ENCODE assay signal across 8 mouse cellular contexts in the genomic region with DNA sequence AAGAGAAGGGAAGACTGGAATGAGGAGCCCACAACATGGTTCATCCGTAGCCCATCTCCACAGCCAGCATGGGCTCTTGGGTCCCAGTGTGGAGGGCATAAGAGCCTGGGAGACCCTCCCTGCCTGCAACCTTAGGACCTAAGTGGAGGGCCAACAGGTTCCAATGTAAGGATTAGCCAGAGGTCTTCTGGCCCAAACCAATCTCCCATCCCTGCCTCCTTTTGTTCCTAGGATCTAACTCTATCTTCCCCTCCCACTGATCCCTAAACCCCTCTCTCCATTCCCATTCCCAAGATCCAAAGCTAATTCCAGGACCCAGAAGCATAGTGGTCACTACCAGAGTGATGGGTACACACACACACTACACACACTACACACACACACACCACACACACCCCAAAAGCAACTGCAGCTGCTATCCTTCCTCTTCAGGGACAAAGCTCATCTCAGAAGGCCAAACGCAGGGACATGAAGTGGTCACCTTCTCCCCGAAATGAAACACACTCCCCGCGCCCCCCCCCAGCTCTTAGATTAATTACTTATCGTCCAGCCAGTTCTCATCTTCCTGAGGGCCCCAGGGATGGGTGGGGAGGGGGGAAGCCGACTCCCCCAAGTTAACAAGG. TPM values are rescaled to one million over a fixed set of nuclear protein-coding genes. Genes with fewer than 3 reads are reported as not detected.
DNase-seq lines count a peak whose midpoint lies in the region; ATAC-seq and TF ChIP-seq lines count a peak whose summit lies in the region.

No protein-coding gene starts in this region.

- H3K4me1 ChIP-seq in megakaryocyte, embryonic 14.5 days: peaks cover 67% of the 10 kb centered on the region
- H3K4me1 ChIP-seq in limb, embryonic 11.5 days (ENCODE audit: control insufficient read depth, insufficient read depth, low read length): peaks cover 33% of the 10 kb centered on the region
- H3K4me1 ChIP-seq in small intestine, adult 2 months (ENCODE audit: control insufficient read depth, insufficient read depth, insufficient read length, low read length): peaks cover 10% of the 10 kb centered on the region; the same call in 1 of the 2 replicates

- no peak overlapping the region for H3K9ac ChIP-seq in limb, embryonic 11.5 days (ENCODE audit: low read length)

- TF ChIP-seq CTCF in small intestine, adult 2 months (IDR thresholded peaks at IDR 0.05; ENCODE audit: extremely low read depth, insufficient read length, insufficient replicate concordance, low read depth, low read length): no peak

- H3K27me3 ChIP-seq in megakaryocyte, embryonic 14.5 days (replicated peaks): no peaks in the 10 kb centered on the region
- peaks cover 5% of the 10 kb centered on the region; the same call in 1 of the 2 replicates for H3K27me3 ChIP-seq in limb, embryonic 11.5 days (ENCODE audit: control insufficient read depth, insufficient read depth, low read length)
- no peaks in the 10 kb centered on the region for H3K27me3 ChIP-seq in small intestine, adult 2 months (ENCODE audit: control insufficient read depth, insufficient read depth, low read length)

- ATAC-seq in megakaryocyte, adult 5-6 weeks (ENCODE audit: poor library complexity, severe bottlenecking): no peak
- no peak for ATAC-seq in limb, embryonic 11.5 days (ENCODE audit: insufficient number of reproducible peaks, low FRiP score, low TSS enrichment, low read depth)

- H3K36me3 ChIP-seq in megakaryocyte, embryonic 14.5 days (replicated peaks; ENCODE audit: low read length): peaks cover 50% of the 10 kb centered on the region
- H3K36me3 ChIP-seq in limb, embryonic 11.5 days (ENCODE audit: control insufficient read depth, insufficient read depth, low read length): no peaks in the 10 kb centered on the region
- no peaks in the 10 kb centered on the region for H3K36me3 ChIP-seq in small intestine, adult 2 months (ENCODE audit: control insufficient read depth, insufficient read depth, low read length)

- H3K27ac ChIP-seq in limb, embryonic 11.5 days (replicated peaks; ENCODE audit: low read depth, low read length): no peak overlapping the region
- no peak overlapping the region for H3K27ac ChIP-seq in small intestine, adult 2 months (ENCODE audit: insufficient read depth, low read depth, low read length)

- peak overlapping the region; percentile 75; the same call in 1 of the 2 replicates for H3K4me2 ChIP-seq in limb, embryonic 11.5 days (ENCODE audit: low read depth, severe bottlenecking)

- no peaks in the 10 kb centered on the region for H3K9me3 ChIP-seq in megakaryocyte, embryonic 14.5 days
- H3K9me3 ChIP-seq in limb, embryonic 11.5 days (ENCODE audit: control insufficient read depth, low read length): no peaks in the 10 kb centered on the region

- H3K4me3 ChIP-seq in megakaryocyte, embryonic 14.5 days (replicated peaks): peak overlapping the region; percentile 98
- H3K4me3 ChIP-seq in limb, embryonic 11.5 days (ENCODE audit: low read depth, low read length): peak overlapping the region; percentile 75
- H3K4me3 ChIP-seq in small intestine, adult 2 months (ENCODE audit: low read depth, low read length): peak overlapping the region; percentile 82

- intact Hi-C loops in left cerebral cortex, postnatal 4 days (cut with DNase I): no loop called here

- 22% methylated on average over 7 of the region's 7 CpGs for WGBS in limb, embryonic 11.5 days
- WGBS in small intestine, adult 2 months: 11% methylated on average over 7 of the region's 7 CpGs

- no peak for TF ChIP-seq POLR2A in small intestine, adult 2 months (IDR thresholded peaks at IDR 0.05; ENCODE audit: low read depth, low read length)

- peak; percentile 15 for DNase-seq in adrenal gland, postnatal 14 days
- no peak for DNase-seq in adrenal gland, postnatal 4 days (ENCODE audit: low spot score in 2 of 2)
- no peak for DNase-seq in limb, embryonic 11.5 days (ENCODE audit: low spot score)
- DNase-seq in adrenal gland, adult (ENCODE audit: inconsistent age in 2 of 2, low spot score in 1 of 2): no peak
- no peak for DNase-seq in left cerebral cortex, postnatal 4 days

RNA-seq across cellular contexts. Expression of a gene that starts 1.2 kb away (rescaled TPM):
- total RNA-seq in adrenal gland, postnatal 14 days (2021): 81.1 and 83.7 TPM in 2 replicates
- 100 to 1,000 TPM; 123 to 125 TPM for total RNA-seq in adrenal gland, postnatal 4 days (2021)
- polyA plus RNA-seq in megakaryocyte, embryonic 14.5 days (2012; ENCODE audit: insufficient read depth, low replicate concordance): 384 and 644 TPM in 2 replicates
- total RNA-seq in megakaryocyte, adult 5-6 weeks (2015): 35.0 and 47.6 TPM in 2 replicates
- 36.2 and 36.5 TPM in 2 replicates for total RNA-seq in megakaryocyte, adult 5-6 weeks (2017)
- 21.3 and 24.0 TPM in 2 replicates for polyA plus RNA-seq in limb, embryonic 11.5 days (2014; fragmentation: Nextera tagmentation; extraction: Ambion mirVana)
- polyA plus RNA-seq in small intestine, adult 2 months (2012; rRNA removed): 82.5 and 102 TPM in 2 replicates
- 100 to 1,000 TPM; 205 to 213 TPM for total RNA-seq in left cerebral cortex, postnatal 4 days (2021)

RNA-seq across cellular contexts. Expression of a gene that starts 19.9 kb away (rescaled TPM):
- total RNA-seq in adrenal gland, postnatal 14 days (2021): 1.7 and 2.3 TPM in 2 replicates
- 1 to 10 TPM; 4.8 to 6.0 TPM for total RNA-seq in adrenal gland, postnatal 4 days (2021)
- polyA plus RNA-seq in megakaryocyte, embryonic 14.5 days (2012; ENCODE audit: insufficient read depth, low replicate concordance): 2.6 and 4.2 TPM in 2 replicates
- total RNA-seq in megakaryocyte, adult 5-6 weeks (2015): 8.7 and 12.8 TPM in 2 replicates
- total RNA-seq in megakaryocyte, adult 5-6 weeks (2017): 4.6 and 5.0 TPM in 2 replicates
- polyA plus RNA-seq in limb, embryonic 11.5 days (2014; fragmentation: Nextera tagmentation; extraction: Ambion mirVana): 26.9 and 27.8 TPM in 2 replicates
- 2.4 and 5.2 TPM in 2 replicates for polyA plus RNA-seq in small intestine, adult 2 months (2012; rRNA removed)
- 1 to 10 TPM; 1.4 to 1.6 TPM for total RNA-seq in left cerebral cortex, postnatal 4 days (2021)

RNA-seq across cellular contexts. Expression of a gene that starts 39.3 kb away (rescaled TPM):
- 82.8 and 83.7 TPM in 2 replicates for total RNA-seq in adrenal gland, postnatal 14 days (2021)
- 10 to 100 TPM; 86.3 to 93.3 TPM for total RNA-seq in adrenal gland, postnatal 4 days (2021)
- polyA plus RNA-seq in megakaryocyte, embryonic 14.5 days (2012; ENCODE audit: insufficient read depth, low replicate concordance): 32.9 and 73.3 TPM in 2 replicates
- 23.4 and 23.8 TPM in 2 replicates for total RNA-seq in megakaryocyte, adult 5-6 weeks (2015)
- 14.7 and 19.1 TPM in 2 replicates for total RNA-seq in megakaryocyte, adult 5-6 weeks (2017)
- 39.8 and 41.9 TPM in 2 replicates for polyA plus RNA-seq in limb, embryonic 11.5 days (2014; fragmentation: Nextera tagmentation; extraction: Ambion mirVana)
- polyA plus RNA-seq in small intestine, adult 2 months (2012; rRNA removed): 41.0 and 53.8 TPM in 2 replicates
- total RNA-seq in left cerebral cortex, postnatal 4 days (2021): 10 to 100 TPM; 34.6 to 35.4 TPM

RNA-seq across cellular contexts. Expression of a gene that starts 39.8 kb away (rescaled TPM):
- 0.11 and 0.19 TPM in 2 replicates for total RNA-seq in adrenal gland, postnatal 14 days (2021)
- under 1 TPM; 0.53 to 0.79 TPM for total RNA-seq in adrenal gland, postnatal 4 days (2021)
- polyA plus RNA-seq in megakaryocyte, embryonic 14.5 days (2012; ENCODE audit: insufficient read depth, low replicate concordance): not detected in 2 replicates
- 0.04 TPM in 1 of 2 replicates, not detected in the other for total RNA-seq in megakaryocyte, adult 5-6 weeks (2015)
- not detected in 2 replicates for total RNA-seq in megakaryocyte, adult 5-6 weeks (2017)
- polyA plus RNA-seq in limb, embryonic 11.5 days (2014; fragmentation: Nextera tagmentation; extraction: Ambion mirVana): 0.13 and 0.33 TPM in 2 replicates
- polyA plus RNA-seq in small intestine, adult 2 months (2012; rRNA removed): 0.29 and 1.8 TPM in 2 replicates
- total RNA-seq in left cerebral cortex, postnatal 4 days (2021): under 1 TPM; 0.91 to 0.98 TPM

RNA-seq across cellular contexts. Expression of a gene that starts 43.7 kb away (rescaled TPM):
- total RNA-seq in adrenal gland, postnatal 14 days (2021): 78.7 and 81.0 TPM in 2 replicates
- 10 to 100 TPM; 83.5 to 83.6 TPM for total RNA-seq in adrenal gland, postnatal 4 days (2021)
- polyA plus RNA-seq in megakaryocyte, embryonic 14.5 days (2012; ENCODE audit: insufficient read depth, low replicate concordance): 36.7 and 120 TPM in 2 replicates
- total RNA-seq in megakaryocyte, adult 5-6 weeks (2015): 81.3 and 83.9 TPM in 2 replicates
- total RNA-seq in megakaryocyte, adult 5-6 weeks (2017): 43.0 and 46.5 TPM in 2 replicates
- polyA plus RNA-seq in limb, embryonic 11.5 days (2014; fragmentation: Nextera tagmentation; extraction: Ambion mirVana): 74.5 and 88.5 TPM in 2 replicates
- 8.3 and 18.7 TPM in 2 replicates for polyA plus RNA-seq in small intestine, adult 2 months (2012; rRNA removed)
- 10 to 100 TPM; 84.5 to 86.0 TPM for total RNA-seq in left cerebral cortex, postnatal 4 days (2021)
